Mouse (Mus musculus): Measurements from ENCODE around the gene Mlst8.

Gene Mlst8

GRCm38 (mm10) chr17:24489265-24490030, 10.6 kb upstream of the Mlst8 start:
- in situ Hi-C loops (cut with MboI, MseI): no loop called here

DNA sequence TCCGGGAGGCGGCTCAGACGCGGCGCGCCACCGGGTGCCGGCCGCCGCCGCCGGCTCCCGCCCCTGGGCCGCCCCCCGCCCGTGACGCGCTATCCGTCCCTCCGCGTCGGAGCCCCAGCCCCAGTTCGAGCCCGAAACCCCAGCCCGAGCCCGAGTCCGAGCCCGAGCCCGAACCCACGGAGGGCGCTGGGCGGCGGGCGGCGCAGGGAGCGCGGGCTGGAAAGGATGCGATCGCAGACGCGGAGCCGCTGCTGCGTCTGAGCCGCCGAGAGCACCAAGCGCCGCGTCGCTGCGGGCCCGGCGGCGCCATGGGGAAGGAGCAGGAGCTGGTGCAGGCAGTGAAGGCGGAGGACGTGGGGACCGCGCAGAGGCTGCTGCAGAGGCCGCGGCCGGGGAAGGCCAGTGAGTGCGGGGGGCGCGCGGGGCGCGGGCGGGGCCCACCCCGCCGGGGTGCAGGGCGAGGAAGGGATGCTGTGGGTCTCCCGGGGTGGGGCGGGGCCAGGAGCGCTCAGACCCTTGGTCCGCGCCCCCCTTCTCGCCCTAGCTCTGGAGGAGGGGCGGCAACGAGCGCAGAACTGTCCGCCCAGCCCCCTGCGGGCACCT, 9.9 kb upstream of the Mlst8 start:
- in situ Hi-C loops (cut with MboI, MseI): no loop called here

DNA sequence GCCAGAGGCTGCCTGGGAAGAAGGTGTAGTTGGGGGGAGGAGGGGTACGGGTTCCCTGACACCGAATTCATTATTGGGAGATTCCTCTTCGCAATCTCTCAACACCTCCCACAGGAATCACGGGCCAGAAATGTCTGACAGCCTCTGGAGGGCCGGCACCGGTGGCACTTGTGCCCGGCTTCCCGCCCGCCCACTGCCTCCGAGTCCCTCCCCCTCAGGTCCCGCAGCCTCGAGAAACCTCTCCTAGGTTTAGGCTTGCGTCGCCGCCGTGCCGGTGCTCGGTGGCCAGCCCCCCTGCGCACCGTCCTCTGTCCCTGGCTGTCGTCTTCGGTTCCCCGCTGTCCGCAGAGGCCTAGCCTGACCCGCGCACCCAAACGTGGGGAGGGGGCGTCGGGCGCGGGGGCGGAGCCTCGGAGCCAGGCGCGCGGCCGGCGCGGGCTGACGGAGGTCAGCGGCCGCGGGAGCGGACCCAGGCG, 9.3 kb upstream of the Mlst8 start, which contains the start of gene Caskin1:
Gene Caskin1, plus strand, starts transcription at position 416 of the 476 bp plus-strand sequence.
- in situ Hi-C loops (cut with MboI, MseI): no loop called here

GRCm38 (mm10) chr17:24485090-24485860, 6.4 kb upstream of the Mlst8 start:
- in situ Hi-C loops (cut with MboI, MseI): no loop called here

- in situ Hi-C loops (cut with MboI, MseI): no loop called here
Observed at GRCm38 (mm10) chr17:24483495-24483894, 4.6 kb upstream of the Mlst8 start.

- in situ Hi-C loops (cut with MboI, MseI): no loop called here
Observed at GRCm38 (mm10) chr17:24481027-24481815, 2.3 kb upstream of the Mlst8 start.

DNA sequence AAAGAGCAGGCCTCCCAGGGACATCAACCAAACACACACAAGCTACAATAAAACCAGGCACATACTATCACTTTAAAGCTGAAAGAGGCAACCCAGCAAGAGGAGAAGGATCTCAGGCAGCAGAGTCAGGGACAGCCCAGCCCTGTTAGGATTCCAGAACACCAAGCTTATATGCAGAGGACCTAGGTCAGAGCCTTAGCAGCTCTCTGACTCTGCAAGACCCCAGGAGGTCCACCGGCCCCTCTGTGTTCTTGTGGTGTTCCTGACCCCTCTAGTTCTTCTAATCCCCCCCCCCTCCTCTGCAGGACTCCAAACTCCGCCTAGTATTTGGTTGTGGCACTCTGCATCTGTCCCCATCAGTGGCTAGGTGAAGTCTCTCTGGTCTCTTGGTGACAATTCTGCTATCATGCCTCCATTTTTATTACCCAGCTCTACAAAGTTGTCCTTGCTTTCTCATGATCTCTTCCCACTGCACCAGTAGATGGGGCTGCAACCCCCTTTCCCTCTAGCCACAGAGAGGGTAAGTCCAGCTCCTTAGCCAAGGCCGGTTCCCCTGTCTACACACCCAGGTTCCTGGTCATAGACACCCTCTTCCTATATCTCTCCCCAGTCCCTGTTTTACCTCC, 1.4 kb upstream of the Mlst8 start:
- in situ Hi-C loops (cut with MboI, MseI): no loop called here

- in situ Hi-C loops (cut with MboI, MseI): no loop called here
Observed at GRCm38 (mm10) chr17:24479431-24479830, 553 bp upstream of the Mlst8 start.

DNA sequence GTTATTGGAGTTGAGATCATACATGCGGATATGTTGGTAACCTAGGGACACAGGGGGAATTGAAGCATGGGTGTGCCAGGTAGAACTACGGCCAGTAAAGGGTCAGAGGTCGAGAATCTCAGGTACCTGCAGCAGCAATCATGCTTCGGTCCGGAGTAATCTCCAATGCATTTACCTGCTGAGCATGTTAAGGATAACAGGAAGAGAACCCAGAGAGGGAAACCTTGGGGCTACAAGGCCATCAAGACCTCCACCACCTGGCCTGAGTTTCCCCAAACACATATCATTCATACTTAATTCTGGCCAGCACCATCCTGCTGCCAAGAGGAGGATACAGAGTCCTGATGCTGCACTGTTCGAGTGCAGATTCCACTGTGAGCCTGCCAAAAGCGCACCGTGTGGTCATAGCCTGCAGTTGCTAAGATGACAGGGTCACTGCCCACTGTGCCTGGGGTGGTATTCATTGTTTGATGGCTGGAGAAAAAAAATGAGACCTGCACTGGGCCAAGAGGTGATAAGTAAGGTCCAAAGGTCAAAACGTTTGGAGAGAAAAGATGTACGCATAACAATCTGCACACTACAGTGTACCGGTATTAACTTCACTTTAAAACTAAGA, 785 bp downstream of the Mlst8 start:
- in situ Hi-C loops (cut with MboI, MseI): no loop called here

GRCm38 (mm10) chr17:24477053-24477984, 1.6 kb downstream of the Mlst8 start:
- in situ Hi-C loops (cut with MboI, MseI): no loop called here

GRCm38 (mm10) chr17:24476022-24476776, 2.7 kb downstream of the Mlst8 start:
- in situ Hi-C loops (cut with MboI, MseI): no loop called here

- in situ Hi-C loops (cut with MboI, MseI): no loop called here
Observed at GRCm38 (mm10) chr17:24475586-24475985, 3.3 kb downstream of the Mlst8 start.

DNA sequence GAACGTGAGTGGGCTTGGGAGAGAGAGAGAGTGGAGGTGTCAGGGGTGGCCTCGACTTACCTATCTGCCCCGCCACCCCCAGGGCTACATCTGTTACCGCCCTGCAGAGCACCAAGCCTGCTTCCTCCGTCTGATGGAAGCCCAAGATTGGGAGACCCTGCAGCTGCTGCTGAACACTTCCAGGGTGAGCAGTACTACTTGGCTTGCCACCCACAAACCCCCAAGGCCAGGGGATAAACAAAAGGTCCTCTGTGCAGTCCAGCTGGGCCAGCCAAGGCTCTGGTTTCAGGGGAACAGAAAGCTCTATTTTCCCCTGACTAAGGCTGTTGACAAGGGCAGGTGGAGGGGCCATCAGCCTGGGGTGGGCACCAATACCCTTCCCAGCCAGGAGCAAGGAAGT, 4.3 kb downstream of the Mlst8 start:
- in situ Hi-C loops (cut with MboI, MseI): no loop called here

- in situ Hi-C loops (cut with MboI, MseI): no loop called here
Observed at GRCm38 (mm10) chr17:24473612-24474275, 5.1 kb downstream of the Mlst8 start, which contains the start of gene Bricd5. Gene Bricd5, plus strand, starts transcription at chr17:24473884.

DNA sequence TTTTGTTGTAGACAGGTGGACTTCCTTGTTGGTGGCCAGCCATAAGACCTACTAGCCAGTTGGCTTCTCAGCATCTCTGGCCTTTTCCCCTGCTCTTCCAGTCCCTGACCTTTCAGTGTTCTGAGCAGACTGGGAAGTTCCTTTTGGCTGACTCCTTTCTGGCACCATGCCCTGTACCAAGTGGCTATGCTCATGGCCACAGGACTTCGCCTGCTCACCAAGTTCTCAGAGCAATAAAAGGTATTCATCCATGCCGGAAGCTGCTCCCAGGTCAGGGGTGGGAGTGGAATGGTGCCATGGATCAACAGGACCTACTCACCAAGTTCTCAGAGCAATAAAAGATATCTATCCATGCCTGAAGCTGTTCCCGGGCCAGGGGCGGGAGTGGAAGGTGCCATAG, 6.4 kb downstream of the Mlst8 start:
- in situ Hi-C loops (cut with MboI, MseI): no loop called here

- in situ Hi-C loops (cut with MboI, MseI): no loop called here
Observed at GRCm38 (mm10) chr17:24470701-24471527, 8.0 kb downstream of the Mlst8 start.

- in situ Hi-C loops (cut with MboI, MseI): no loop called here
Observed at GRCm38 (mm10) chr17:24469910-24470602, 8.8 kb downstream of the Mlst8 start, which contains the start of the genes E4f1 and Pgp. Gene E4f1, minus strand, starts transcription at chr17:24470313. Gene Pgp, plus strand, starts transcription at chr17:24470392.
